Mouse (Mus musculus): ENCODE data around the gene Hoxb3. TPM values are rescaled to one million over a fixed set of nuclear protein-coding genes. Genes with fewer than 3 reads are reported as not detected.

Gene Hoxb3
- polyA plus RNA-seq, 1 experiment from 2014 or later, result 0.69 TPM

DNA sequence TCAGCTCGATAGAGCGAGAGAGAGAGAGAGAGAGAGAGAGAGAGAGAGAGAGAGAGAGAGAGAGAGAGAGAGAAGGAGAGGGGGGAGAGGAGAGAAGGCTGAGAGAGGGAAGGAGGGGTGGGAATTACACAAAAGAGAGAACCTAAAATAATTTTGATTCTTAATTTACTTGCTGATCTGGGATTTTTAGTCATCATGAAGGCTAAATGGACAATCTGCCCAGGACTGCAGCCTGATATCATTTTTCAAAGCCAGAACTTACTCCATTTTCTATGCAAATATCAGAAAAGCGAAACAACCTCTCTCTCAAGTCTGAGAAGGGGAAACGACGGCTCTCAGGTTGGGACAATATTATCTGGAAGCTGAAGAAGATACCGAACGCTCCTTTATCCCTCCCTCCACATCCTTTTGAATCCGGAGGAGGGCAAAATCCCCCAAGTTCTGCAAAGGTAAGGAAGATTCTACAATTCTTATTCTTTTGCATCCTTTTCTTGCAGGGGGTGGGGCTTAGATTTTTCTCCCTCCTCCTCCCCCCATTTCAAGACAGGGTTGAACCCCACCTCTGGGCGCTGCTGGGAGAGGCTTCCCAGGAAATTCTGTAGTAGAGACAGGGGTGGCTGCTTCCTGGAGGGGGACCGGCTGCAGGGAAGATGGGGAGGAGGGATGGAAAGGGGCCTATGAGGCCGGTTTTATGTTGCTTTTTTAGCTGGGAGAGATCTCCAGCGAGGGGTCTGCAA lies 30.4 kb upstream of the Hoxb3 start:
- Histone ChIP-seq H3K27ac (replicated peaks) (no peak overlapping the region), H3K9me3 (no peaks in the 10 kb centered on the region), H3K36me3 (replicated peaks) (no peaks in the 10 kb centered on the region), H3K4me1 (no peaks in the 10 kb centered on the region), H3K4me3 (no peak overlapping the region), H3K27me3 (replicated peaks; ENCODE audit: low read depth, poor library complexity, severe bottlenecking) (peaks cover 100% of the 10 kb centered on the region)
- no peak for DNase-seq (ENCODE audit: low spot score)
- WGBS, result under 1% methylated on average over 12 of the region's 12 CpGs

DNA sequence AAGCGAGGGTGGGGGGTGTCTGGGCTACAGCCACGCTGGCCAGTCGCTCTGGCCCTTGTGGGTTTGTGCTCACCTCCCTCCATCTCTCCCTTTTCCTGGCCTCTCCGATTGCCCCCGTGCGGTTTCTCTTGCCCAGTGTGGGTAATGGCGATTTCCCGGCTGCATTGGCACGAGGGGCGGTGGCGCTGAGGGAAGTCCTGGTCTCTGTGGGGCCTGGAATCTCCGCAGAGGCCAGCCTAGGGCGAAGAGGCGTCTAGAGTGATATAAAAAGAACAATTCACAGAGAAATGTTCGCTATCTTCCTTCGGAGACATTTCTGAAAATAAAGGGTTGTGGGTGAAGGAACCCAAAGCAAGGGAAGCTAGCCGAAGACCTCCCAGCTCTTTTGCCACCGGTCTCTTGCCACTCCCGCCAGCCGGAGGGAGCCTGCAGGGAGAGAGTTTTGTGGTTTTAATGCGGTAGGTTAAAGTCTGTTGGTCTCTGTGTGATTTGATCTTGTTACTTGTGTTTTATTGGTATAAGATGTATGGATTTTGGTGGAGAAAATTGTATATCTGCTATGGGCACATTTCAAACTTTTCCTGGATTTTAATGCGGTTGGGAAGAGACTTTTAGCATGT lies 29.7 kb upstream of the Hoxb3 start:
- no peaks in the 10 kb centered on the region for H3K4me1 ChIP-seq

GRCm38 (mm10) chr11:96294245-96295091 lies 28.7 kb upstream of the Hoxb3 start:
- no peak overlapping the region for H3K4me3 ChIP-seq
- DNase-seq (ENCODE audit: low spot score), result peak; percentile 82
- no peaks in the 10 kb centered on the region for H3K9me3 ChIP-seq
- H3K36me3 ChIP-seq (replicated peaks), result no peaks in the 10 kb centered on the region
- no peak overlapping the region for H3K27ac ChIP-seq (replicated peaks)
- WGBS, result under 1% methylated on average over 32 of the region's 32 CpGs
- peaks cover 4% of the 10 kb centered on the region for H3K4me1 ChIP-seq
- H3K27me3 ChIP-seq (replicated peaks; ENCODE audit: low read depth, poor library complexity, severe bottlenecking), result peaks cover 100% of the 10 kb centered on the region

More for the DNA sequence above, 29.7 kb upstream of the Hoxb3 start:
- H3K27me3 ChIP-seq (replicated peaks; ENCODE audit: low read depth, poor library complexity, severe bottlenecking), result peaks cover 100% of the 10 kb centered on the region
- H3K27ac ChIP-seq (replicated peaks), result no peak overlapping the region
- H3K4me3 ChIP-seq, result no peak overlapping the region
- WGBS, result 1% methylated on average over 22 of the region's 22 CpGs
- H3K36me3 ChIP-seq (replicated peaks), result no peaks in the 10 kb centered on the region
- DNase-seq (ENCODE audit: low spot score), result no peak
- no peaks in the 10 kb centered on the region for H3K9me3 ChIP-seq

- Histone ChIP-seq H3K4me1 (peaks cover 6% of the 10 kb centered on the region), H3K4me3 (no peak overlapping the region), H3K27ac (replicated peaks) (no peak overlapping the region), H3K9me3 (no peaks in the 10 kb centered on the region), H3K36me3 (replicated peaks) (no peaks in the 10 kb centered on the region), H3K27me3 (replicated peaks; ENCODE audit: low read depth, poor library complexity, severe bottlenecking) (peaks cover 100% of the 10 kb centered on the region)
- WGBS, result 1% methylated on average over 30 of the region's 30 CpGs
- DNase-seq (ENCODE audit: low spot score), result no peak
These were observed 27.9 kb upstream of the Hoxb3 start for GRCm38 (mm10) chr11:96295092-96295835.

DNA sequence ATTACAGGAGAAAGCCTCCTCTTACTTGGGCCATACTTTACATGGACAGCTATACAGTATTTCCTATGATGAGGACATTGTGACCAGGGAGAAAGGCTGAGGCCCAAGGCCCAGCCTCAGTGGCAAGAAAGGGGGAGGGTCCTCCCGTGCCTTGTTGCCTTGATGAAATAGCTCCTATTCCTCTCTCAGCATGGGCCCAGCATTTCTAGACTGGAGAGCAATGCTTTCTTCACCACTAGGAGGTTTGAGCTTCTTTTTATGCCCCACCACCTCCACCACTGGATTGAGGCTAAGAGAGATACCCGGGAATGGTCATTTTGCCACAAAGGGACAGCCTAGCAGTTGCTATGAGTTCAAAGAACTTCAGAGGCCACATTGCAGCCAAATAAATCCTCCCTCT lies 26.1 kb upstream of the Hoxb3 start:
- WGBS, result under 1% methylated on average over 2 of the region's 2 CpGs
- no peak for DNase-seq (ENCODE audit: low spot score)
- no peaks in the 10 kb centered on the region for H3K9me3 ChIP-seq
- no peaks in the 10 kb centered on the region for H3K36me3 ChIP-seq (replicated peaks)
- no peak overlapping the region for H3K27ac ChIP-seq (replicated peaks)
- no peak overlapping the region for H3K4me3 ChIP-seq
- H3K4me1 ChIP-seq, result peaks cover 14% of the 10 kb centered on the region
- peaks cover 100% of the 10 kb centered on the region for H3K27me3 ChIP-seq (replicated peaks; ENCODE audit: low read depth, poor library complexity, severe bottlenecking)

- H3K4me1 ChIP-seq, result peaks cover 14% of the 10 kb centered on the region
- no peaks in the 10 kb centered on the region for H3K36me3 ChIP-seq (replicated peaks)
- no peak overlapping the region for H3K27ac ChIP-seq (replicated peaks)
- peaks cover 100% of the 10 kb centered on the region for H3K27me3 ChIP-seq (replicated peaks; ENCODE audit: low read depth, poor library complexity, severe bottlenecking)
- no peak for DNase-seq (ENCODE audit: low spot score)
- H3K9me3 ChIP-seq, result no peaks in the 10 kb centered on the region
- 1% methylated on average over 3 of the region's 3 CpGs for WGBS
- H3K4me3 ChIP-seq, result no peak overlapping the region
These were observed 25.7 kb upstream of the Hoxb3 start for GRCm38 (mm10) chr11:96297428-96297827.

- Histone ChIP-seq H3K27me3 (replicated peaks; ENCODE audit: low read depth, poor library complexity, severe bottlenecking) (peaks cover 100% of the 10 kb centered on the region), H3K36me3 (replicated peaks) (no peaks in the 10 kb centered on the region), H3K4me3 (no peak overlapping the region), H3K4me1 (peaks cover 14% of the 10 kb centered on the region), H3K27ac (replicated peaks) (no peak overlapping the region), H3K9me3 (no peaks in the 10 kb centered on the region)
- WGBS, result 3% methylated on average over 11 of the region's 11 CpGs
- DNase-seq (ENCODE audit: low spot score), result no peak
These were observed 25.0 kb upstream of the Hoxb3 start for GRCm38 (mm10) chr11:96297968-96298635.

DNA sequence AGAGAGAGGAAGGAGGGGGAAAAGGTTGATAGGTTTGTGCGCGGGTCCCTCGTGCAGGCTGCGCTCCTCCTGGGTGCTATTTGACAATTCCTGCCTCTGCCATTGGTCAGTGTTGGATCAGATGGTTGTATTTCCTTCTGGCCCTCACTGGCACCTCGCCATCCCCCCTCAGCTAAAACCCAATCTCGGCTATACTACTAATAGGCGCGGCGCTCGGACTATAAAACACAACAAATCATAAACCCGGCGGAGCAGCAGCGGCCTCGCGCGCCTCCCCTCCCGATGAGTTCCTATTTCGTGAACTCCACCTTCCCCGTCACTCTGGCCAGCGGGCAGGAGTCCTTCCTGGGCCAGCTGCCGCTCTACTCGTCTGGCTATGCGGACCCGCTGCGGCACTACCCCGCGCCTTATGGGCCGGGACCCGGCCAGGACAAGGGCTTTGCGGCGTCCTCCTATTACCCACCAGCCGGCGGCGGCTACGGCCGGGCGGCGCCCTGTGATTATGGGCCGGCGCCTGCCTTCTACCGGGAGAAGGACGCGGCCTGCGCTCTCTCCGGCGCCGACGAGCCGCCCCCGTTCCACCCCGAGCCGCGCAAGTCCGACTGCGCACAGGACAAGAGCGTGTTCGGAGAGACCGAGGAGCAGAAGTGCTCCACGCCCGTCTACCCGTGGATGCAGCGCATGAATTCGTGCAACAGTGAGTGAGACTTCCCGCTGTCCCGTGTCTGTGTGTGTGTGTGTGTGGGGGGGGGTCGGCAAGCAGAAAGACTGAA lies 24.0 kb upstream of the Hoxb3 start:
- under 1% methylated on average over 66 of the region's 66 CpGs for WGBS
- Histone ChIP-seq H3K4me1 (peaks cover 21% of the 10 kb centered on the region), H3K4me3 (no peak overlapping the region), H3K9me3 (no peaks in the 10 kb centered on the region), H3K27me3 (replicated peaks; ENCODE audit: low read depth, poor library complexity, severe bottlenecking) (peaks cover 100% of the 10 kb centered on the region), H3K27ac (replicated peaks) (no peak overlapping the region), H3K36me3 (replicated peaks) (no peaks in the 10 kb centered on the region)
- peak; percentile 70 for DNase-seq (ENCODE audit: low spot score)

DNA sequence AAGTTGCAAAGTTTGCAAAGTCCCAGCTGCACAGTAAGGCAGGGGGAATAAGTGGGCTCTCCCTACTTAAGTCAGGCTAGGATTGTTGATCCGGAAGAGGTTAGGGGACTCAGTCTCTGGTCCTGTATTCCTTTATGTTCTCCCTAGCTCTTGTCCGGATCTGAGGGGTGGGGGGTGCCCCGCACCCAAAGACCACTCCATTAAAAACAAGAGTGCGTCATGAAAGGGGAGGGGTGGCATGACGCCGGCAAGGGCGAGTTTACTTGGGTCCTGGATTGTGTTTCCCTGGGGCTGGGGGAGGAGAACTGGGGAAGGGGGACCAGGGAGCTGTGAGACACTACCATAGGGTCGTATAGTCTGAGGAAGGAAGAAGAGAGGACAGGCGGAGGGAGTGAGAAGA lies 23.3 kb upstream of the Hoxb3 start:
- Histone ChIP-seq H3K4me1 (peaks cover 21% of the 10 kb centered on the region), H3K36me3 (replicated peaks) (no peaks in the 10 kb centered on the region), H3K9me3 (no peaks in the 10 kb centered on the region), H3K4me3 (no peak overlapping the region), H3K27ac (replicated peaks) (no peak overlapping the region), H3K27me3 (replicated peaks; ENCODE audit: low read depth, poor library complexity, severe bottlenecking) (peaks cover 100% of the 10 kb centered on the region)
- DNase-seq (ENCODE audit: low spot score), result no peak
- 1% methylated on average over 9 of the region's 9 CpGs for WGBS

DNA sequence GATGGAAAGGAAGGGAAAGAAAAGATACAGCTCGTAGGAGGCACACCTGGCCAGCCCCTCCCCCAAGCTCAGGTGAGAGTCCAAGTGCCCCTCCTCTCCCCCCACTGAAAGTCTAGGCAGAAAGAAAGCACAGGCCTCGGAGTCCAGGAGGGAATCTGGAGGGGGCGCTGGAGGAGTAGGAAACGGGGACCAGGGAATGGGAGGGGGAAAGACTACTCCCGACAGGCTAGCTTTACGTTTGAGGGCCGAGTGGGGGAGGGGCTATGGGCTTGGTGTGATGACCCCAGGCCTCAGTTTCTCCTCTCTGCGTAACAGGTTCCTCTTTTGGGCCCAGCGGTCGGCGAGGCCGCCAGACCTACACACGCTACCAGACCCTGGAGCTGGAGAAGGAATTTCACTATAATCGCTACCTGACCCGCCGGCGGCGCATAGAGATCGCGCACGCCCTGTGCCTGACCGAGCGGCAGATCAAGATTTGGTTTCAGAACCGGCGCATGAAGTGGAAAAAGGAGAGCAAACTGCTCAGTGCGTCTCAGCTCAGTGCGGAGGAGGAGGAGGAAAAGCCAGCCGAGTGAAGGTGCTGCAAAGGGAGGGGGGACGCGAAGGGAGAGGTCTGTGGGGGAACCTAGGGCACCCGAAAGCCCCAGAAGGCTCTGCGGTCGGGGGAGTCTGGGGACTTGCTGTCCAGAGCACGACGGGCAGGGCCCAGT lies 22.6 kb upstream of the Hoxb3 start:
- no peak for DNase-seq (ENCODE audit: low spot score)
- Histone ChIP-seq H3K27me3 (replicated peaks; ENCODE audit: low read depth, poor library complexity, severe bottlenecking) (peaks cover 100% of the 10 kb centered on the region), H3K9me3 (no peaks in the 10 kb centered on the region), H3K27ac (replicated peaks) (no peak overlapping the region), H3K4me1 (peaks cover 21% of the 10 kb centered on the region), H3K36me3 (replicated peaks) (no peaks in the 10 kb centered on the region), H3K4me3 (0 out of 2 replicates have a peak overlapping the region, but pooled peaks have one; percentile 2)
- 1% methylated on average over 35 of the region's 35 CpGs for WGBS

DNA sequence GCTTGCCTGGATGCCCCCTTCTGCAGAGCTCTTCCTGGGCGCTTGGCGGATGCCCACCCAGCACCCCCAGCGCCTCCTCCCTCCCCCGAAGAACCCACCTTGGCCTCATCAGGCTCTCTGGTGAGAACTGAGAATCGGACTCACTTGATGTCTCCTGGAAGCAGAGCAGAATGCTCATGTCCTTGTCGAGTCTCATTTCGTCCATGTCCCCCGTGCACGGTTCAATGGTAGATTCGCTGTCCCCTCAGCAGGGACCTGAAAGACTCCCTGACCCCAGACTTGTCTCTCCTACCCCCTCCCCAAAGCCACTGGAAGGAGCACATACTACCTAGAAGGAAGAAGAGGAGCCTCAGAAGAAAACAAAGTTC lies 22.1 kb upstream of the Hoxb3 start:
- 2% methylated on average over 10 of the region's 10 CpGs for WGBS
- DNase-seq (ENCODE audit: low spot score), result no peak
- Histone ChIP-seq H3K36me3 (replicated peaks) (no peaks in the 10 kb centered on the region), H3K4me1 (peaks cover 21% of the 10 kb centered on the region), H3K9me3 (no peaks in the 10 kb centered on the region), H3K27ac (replicated peaks) (no peak overlapping the region), H3K27me3 (replicated peaks; ENCODE audit: low read depth, poor library complexity, severe bottlenecking) (peaks cover 100% of the 10 kb centered on the region), H3K4me3 (0 out of 2 replicates have a peak overlapping the region, but pooled peaks have one; percentile 2)

All from embryonic facial prominence, embryonic 10.5 days (tissue).